Mouse (Mus musculus) adrenal gland, postnatal 36 days (tissue): ENCODE measurements at regions not wholly inside any gene's neighbourhood (a gene's known extent, or its start where the extent isn't known, plus 50 kb on each side); places are given as distances from the start of the nearest gene placed in this dataset.
"Not testable (repeated sequence)": the region's sequence is repeated elsewhere in the genome, so short reads cannot be mapped to it uniquely, and the experiment has no call there.

Experiments used
- DNase-seq, 2 experiments: peaks; one replicate each; pipeline ENCODE4 v3.0.0; 2021; ENCODE audit warnings: mixed read lengths in 1 of 2

- not testable (repeated sequence) for DNase-seq
These were observed 126.3 kb upstream of the Thpo start for GRCm38 (mm10) chr16:20860606-20861005.

GRCm38 (mm10) chr16:20854696-20855213 lies 120.4 kb upstream of the Thpo start:
- DNase-seq, result no peak

GRCm38 (mm10) chr16:20838151-20838550 lies 103.8 kb upstream of the Thpo start:
- DNase-seq, result no peak

- DNase-seq, result no peak
These were observed 102.6 kb upstream of the Thpo start for GRCm38 (mm10) chr16:20836866-20837265.

DNA sequence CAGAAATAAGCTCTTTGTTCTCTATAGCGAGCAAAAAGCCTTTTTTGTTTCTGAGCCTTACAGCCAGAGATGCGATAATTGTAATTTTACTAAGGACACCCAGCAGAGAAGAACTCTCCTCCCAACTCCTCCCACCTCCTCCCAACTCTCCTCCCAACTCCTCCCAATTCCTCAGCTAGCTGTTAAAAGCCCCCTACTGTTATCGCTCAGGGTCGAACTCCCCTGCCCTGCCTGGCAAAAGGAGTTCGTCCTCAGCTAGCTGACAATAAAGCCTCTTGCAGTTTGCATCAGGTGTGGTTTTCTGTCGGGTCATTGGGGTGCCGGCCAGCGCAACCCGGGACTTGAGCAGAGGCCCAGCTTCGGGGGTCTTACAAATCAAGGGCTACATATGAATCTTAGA lies 99.5 kb upstream of the Thpo start:
- DNase-seq, result not testable (repeated sequence)

DNA sequence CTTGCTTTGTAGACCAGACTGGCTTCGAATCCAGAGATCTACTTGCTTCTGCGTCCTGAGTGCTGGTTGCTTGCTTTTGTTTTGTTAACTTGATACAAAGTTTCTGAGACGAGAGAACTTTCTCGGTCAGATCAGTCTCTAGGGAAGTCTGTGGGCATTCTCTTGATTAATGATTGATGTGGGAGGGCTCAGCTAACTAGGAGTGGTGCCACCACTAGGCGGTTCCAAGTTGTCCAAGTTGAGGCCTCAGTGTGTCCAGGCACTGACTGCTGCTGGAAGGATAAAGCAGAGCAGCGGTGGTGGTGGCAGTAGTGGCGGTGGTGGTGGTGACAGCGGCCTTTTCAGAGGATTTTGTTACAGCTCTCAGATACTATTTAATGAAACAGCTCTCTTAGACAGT lies 99.0 kb upstream of the Thpo start:
- no peak for DNase-seq

GRCm38 (mm10) chr16:20829732-20830435 lies 95.6 kb upstream of the Thpo start:
- no peak for DNase-seq

DNA sequence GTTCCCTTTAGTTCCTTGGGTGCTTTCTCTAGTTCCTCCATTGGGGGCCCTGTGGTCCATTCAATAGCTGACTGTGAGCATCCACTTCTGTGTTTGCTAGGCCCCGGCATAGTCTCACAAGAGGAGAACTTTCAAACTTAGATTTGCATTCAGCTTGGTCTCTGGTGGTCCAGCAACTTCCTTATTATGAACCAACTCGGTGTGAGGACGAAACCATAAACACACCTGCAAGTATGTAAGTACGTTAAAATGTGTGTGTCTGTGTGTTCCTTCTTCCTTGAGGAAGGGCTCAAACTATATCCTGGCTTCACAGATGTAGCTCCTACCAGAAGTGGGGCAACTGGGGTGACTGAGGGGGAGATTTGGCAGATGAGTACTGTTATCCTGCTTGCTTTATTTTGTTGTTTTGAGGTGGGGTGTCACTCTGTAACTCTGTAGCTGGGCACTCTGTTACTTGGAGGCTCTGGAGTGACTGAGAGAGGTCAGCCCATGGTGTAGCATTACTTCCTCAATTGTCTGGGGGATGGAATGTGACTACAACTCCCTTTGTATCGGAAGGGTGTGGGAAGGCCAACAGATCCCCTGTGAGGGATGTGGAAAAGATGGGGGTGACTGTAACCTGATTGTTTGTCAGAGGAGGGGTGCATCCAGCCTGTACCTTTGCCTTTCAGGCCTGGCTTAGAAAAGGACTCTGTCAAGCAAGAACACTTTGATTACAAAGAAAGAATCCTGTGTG lies 94.9 kb upstream of the Thpo start:
- DNase-seq, result no peak

- no peak for DNase-seq
These were observed 89.9 kb upstream of the Thpo start for GRCm38 (mm10) chr16:20824226-20824625.

GRCm38 (mm10) chr16:20820939-20821338 lies 86.6 kb upstream of the Thpo start:
- no peak for DNase-seq

DNA sequence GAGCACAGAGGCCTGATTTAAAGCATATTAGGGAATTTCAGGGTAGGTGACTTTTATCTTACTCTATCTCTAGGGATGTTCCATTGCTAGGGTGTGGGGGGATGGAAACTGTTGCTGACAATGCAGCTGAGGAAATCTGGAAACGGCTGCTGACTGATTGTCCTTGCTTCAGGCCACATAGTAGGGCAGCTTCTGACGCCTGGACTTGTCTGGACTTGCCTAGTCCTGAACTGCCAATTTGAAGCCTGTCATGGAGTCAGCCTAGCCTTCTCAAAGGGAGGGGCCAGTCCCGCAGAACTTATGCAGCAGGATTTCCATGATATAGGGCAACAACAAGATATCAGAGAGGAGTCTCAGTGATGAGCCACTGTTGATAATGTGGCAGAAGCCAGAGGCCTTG lies 85.3 kb upstream of the Thpo start:
- no peak for DNase-seq

- DNase-seq, result no peak
These were observed 84.4 kb upstream of the Thpo start for GRCm38 (mm10) chr16:20818711-20819189.

GRCm38 (mm10) chr16:20814976-20815375 lies 80.7 kb upstream of the Thpo start:
- DNase-seq, result no peak

GRCm38 (mm10) chr16:20814240-20814639 lies 79.9 kb upstream of the Thpo start:
- DNase-seq, result no peak

DNA sequence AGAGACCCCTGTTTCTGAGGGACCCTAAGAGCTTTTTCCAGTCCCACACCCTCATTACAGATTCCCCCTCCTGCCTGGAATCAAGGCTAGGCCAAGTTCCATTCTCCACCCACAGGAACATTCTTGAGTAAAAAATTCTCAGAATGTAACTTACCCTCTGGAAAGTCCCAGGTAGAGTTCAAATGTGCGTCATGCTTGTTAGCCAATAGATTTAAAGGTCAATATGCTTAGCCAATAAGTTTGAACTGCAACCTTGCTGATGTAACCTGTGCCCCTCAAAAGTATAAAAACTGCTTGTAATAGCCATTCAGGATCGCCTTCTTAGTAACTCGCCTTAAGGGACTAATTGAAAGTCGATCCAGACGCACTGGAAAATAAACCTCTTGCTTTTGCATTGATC lies 77.7 kb upstream of the Thpo start:
- not testable (repeated sequence) for DNase-seq

- DNase-seq, result no peak
These were observed 76.0 kb upstream of the Thpo start for GRCm38 (mm10) chr16:20810322-20810721.

- DNase-seq, result no peak
These were observed 74.0 kb upstream of the Thpo start for GRCm38 (mm10) chr16:20808263-20808662.

GRCm38 (mm10) chr16:20806739-20807138 lies 72.4 kb upstream of the Thpo start:
- DNase-seq, result no peak

- no peak for DNase-seq
These were observed 71.5 kb upstream of the Thpo start for GRCm38 (mm10) chr16:20805793-20806192.

DNA sequence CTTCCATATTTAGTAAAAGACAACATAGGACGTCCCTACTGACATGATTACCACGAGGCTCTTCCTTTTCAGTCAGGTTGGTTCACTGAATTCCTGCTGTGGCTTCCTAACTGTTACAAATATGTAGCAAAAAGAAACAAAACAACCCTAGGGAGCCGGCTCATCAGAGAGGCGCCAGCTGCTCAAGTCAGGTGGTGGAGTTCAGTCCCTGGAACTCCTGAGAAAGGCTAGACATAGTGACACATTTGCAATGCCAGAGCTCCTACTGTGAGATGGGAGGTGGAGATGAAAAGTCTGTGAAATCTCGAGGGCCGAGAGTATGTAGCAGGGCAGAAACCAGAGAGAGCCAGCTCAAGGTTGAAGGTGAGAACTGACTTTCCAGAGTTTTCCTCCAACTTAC lies 70.8 kb upstream of the Thpo start:
- DNase-seq, result no peak

GRCm38 (mm10) chr16:20804601-20805017 lies 70.3 kb upstream of the Thpo start:
- peak; percentile 74 to 85 for DNase-seq

DNA sequence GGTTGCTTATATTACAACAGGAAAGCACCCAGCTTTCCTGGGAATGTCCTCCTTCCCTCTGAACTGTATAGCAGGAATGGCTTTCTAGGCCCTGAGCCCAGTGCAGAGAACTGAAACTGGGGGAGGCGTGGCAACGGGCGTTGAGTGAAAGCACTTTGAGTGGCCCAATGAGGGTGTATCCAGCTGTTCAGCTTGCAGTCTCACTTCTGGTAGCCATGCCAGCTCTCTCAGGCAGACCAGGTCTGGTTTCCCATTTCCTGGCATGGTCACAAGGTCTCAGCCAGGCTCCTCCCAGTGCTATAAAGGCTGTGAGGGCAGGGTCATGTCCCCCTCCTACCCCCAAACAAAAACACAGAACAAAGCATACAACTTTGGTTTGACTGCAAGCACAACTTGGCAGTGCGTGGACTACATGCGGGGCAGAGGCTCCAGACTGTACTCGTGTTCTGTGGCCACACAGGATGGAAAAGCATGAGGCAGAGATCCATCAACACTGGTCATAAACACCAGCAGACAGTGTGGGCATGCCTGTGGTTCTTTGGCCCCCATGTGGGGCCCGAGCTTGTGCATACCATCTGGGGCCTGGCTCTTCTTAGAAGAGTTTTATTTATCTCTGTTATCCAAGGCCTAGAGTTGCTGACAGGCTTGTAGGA lies 69.1 kb upstream of the Thpo start:
- no peak for DNase-seq

- DNase-seq, result no peak
These were observed 68.4 kb upstream of the Thpo start for GRCm38 (mm10) chr16:20802724-20803123.
